ENCODE assay signal across 17 mouse cellular contexts in genomic region chr9:59694571-59695450, GRCm38 (mm10). TPM values are rescaled to one million over a fixed set of nuclear protein-coding genes. Genes with fewer than 3 reads are reported as not detected.
DNase-seq lines count a peak whose midpoint lies in the region; ATAC-seq and TF ChIP-seq lines count a peak whose summit lies in the region.
"Had no signal": no experiment of that assay in that cellular context is flagged by ENCODE, and none has a peak within 500 bp of the region (broad histone marks: within the 10 kb centered on the region; RNA-seq: fewer than 3 reads in every experiment).

No protein-coding gene starts in this region.

- no peaks in the 10 kb centered on the region for H3K79me2 ChIP-seq in liver, adult 2 months (ENCODE audit: control insufficient read depth, insufficient read depth, low read length)

- H3K9me3 ChIP-seq in liver, embryonic 12.5 days (replicated peaks) = no peaks in the 10 kb centered on the region
- no peaks in the 10 kb centered on the region for H3K9me3 ChIP-seq in limb, embryonic 12.5 days
- no peaks in the 10 kb centered on the region for H3K9me3 ChIP-seq in stomach, embryonic 16.5 days (replicated peaks; ENCODE audit: control insufficient read depth, low read length)
- H3K9me3 ChIP-seq: forebrain, embryonic 10.5 days; neural tube, embryonic 15.5 days had no signal

- H3K4me1 ChIP-seq in liver, adult 2 months (ENCODE audit: control insufficient read depth, insufficient read depth, low read length) = no peaks in the 10 kb centered on the region
- peaks cover 3% of the 10 kb centered on the region; the same call in 1 of the 2 replicates for H3K4me1 ChIP-seq in liver, embryonic 12.5 days
- H3K4me1 ChIP-seq in limb, embryonic 12.5 days (replicated peaks) = peaks cover 27% of the 10 kb centered on the region
- peaks cover 30% of the 10 kb centered on the region for H3K4me1 ChIP-seq in stomach, embryonic 16.5 days (ENCODE audit: control insufficient read depth, insufficient read depth, low read length)

- no peak overlapping the region for H3K4me3 ChIP-seq in liver, adult 2 months (ENCODE audit: insufficient read depth, low read depth, low read length)
- H3K4me3 ChIP-seq in liver, embryonic 12.5 days = no peak overlapping the region
- H3K4me3 ChIP-seq in limb, embryonic 12.5 days (replicated peaks) = no peak overlapping the region
- no peak overlapping the region for H3K4me3 ChIP-seq in stomach, embryonic 16.5 days (replicated peaks; ENCODE audit: low read length)
- H3K4me3 ChIP-seq: forebrain, embryonic 10.5 days; neural tube, embryonic 15.5 days had no signal

- 49% methylated on average over 16 of the region's 16 CpGs for whole genome bisulfite sequencing in liver, adult 2 months
- 55% methylated on average over 16 of the region's 16 CpGs for WGBS in liver, embryonic 12.5 days (ENCODE audit: insufficient replicate concordance)
- 28% methylated on average over 16 of the region's 16 CpGs for WGBS in limb, embryonic 12.5 days
- 27% methylated on average over 16 of the region's 16 CpGs for WGBS in stomach, embryonic 16.5 days

- H3K27me3 ChIP-seq in liver, adult 2 months (ENCODE audit: control insufficient read depth, insufficient read depth, low read length) = no peaks in the 10 kb centered on the region; the same call in 1 of the 2 replicates
- H3K27me3 ChIP-seq in liver, embryonic 12.5 days (replicated peaks) = peaks cover 30% of the 10 kb centered on the region
- H3K27me3 ChIP-seq in limb, embryonic 12.5 days = peaks cover 14% of the 10 kb centered on the region; the same call in 1 of the 2 replicates
- H3K27me3 ChIP-seq in stomach, embryonic 16.5 days (ENCODE audit: control insufficient read depth, insufficient read depth, low read length) = no peaks in the 10 kb centered on the region
- H3K27me3 ChIP-seq: neural tube, embryonic 15.5 days had no signal

- no peak for TF ChIP-seq POLR2A in liver, adult 2 months (IDR thresholded peaks at IDR 0.05; ENCODE audit: extremely low read depth, insufficient read depth, low read length)

- no peak overlapping the region for H3K9ac ChIP-seq in liver, adult 2 months (ENCODE audit: low read depth, low read length)
- no peak overlapping the region for H3K9ac ChIP-seq in liver, embryonic 12.5 days
- no peak overlapping the region for H3K9ac ChIP-seq in limb, embryonic 12.5 days (replicated peaks)
- H3K9ac ChIP-seq in stomach, embryonic 16.5 days (ENCODE audit: low read length) = peak overlapping the region; percentile 40; the same call in 1 of the 2 replicates
- H3K9ac ChIP-seq: liver, embryonic 14.5 days; neural tube, embryonic 15.5 days had no signal

- ATAC-seq in liver, embryonic 12.5 days = no peak
- 0 out of 2 replicates have a peak, but pooled peaks have one; percentile 6 for ATAC-seq in limb, embryonic 12.5 days (ENCODE audit: insufficient number of reproducible peaks, insufficient read depth, low FRiP score, low TSS enrichment, low read depth)
- 0 out of 2 replicates have a peak, but pooled peaks have one; percentile 10 for ATAC-seq in stomach, embryonic 16.5 days (ENCODE audit: insufficient read depth, low FRiP score)

- no peaks in the 10 kb centered on the region for H3K36me3 ChIP-seq in liver, adult 2 months (ENCODE audit: control insufficient read depth, insufficient read depth, low read length)
- no peaks in the 10 kb centered on the region for H3K36me3 ChIP-seq in liver, embryonic 12.5 days
- H3K36me3 ChIP-seq in limb, embryonic 12.5 days = no peaks in the 10 kb centered on the region
- H3K36me3 ChIP-seq in stomach, embryonic 16.5 days (ENCODE audit: control insufficient read depth, insufficient read depth, low read length) = no peaks in the 10 kb centered on the region
- H3K36me3 ChIP-seq: forebrain, embryonic 10.5 days; neural tube, embryonic 15.5 days had no signal

- TF ChIP-seq CTCF in liver, adult 2 months (IDR thresholded peaks at IDR 0.05; ENCODE audit: low read depth, low read length) = no peak

- H3K27ac ChIP-seq in liver, adult 2 months (replicated peaks; ENCODE audit: insufficient read depth, low read depth, low read length) = no peak overlapping the region
- no peak overlapping the region for H3K27ac ChIP-seq in liver, embryonic 12.5 days
- no peak overlapping the region for H3K27ac ChIP-seq in limb, embryonic 12.5 days
- H3K27ac ChIP-seq in stomach, embryonic 16.5 days (ENCODE audit: low read length) = peak overlapping the region; percentile 64
- H3K27ac ChIP-seq: forebrain, embryonic 10.5 days; liver, embryonic 14.5 days; neural tube, embryonic 15.5 days had no signal

- peak; percentile 29 for DNase-seq in liver, adult 2 months (ENCODE audit: extremely low read depth, low read depth, low spot score)
- peak; percentile 62 for DNase-seq in embryo, embryonic 9.5 days (ENCODE audit: extremely low spot score)
- DNase-seq in cerebellum, adult 18-20 months = no peak
- DNase-seq in ovary, postnatal 36 days (ENCODE audit: low spot score) = no peak
- DNase-seq in ovary, adult 18-20 months (ENCODE audit: low spot score) = no peak
- DNase-seq: cerebellum, postnatal 14 days; gastrocnemius, postnatal 10 days; kidney, adult 2 months; midbrain, embryonic 14.5 days; right cerebral cortex, postnatal 4 days had no signal

- H3K4me2 ChIP-seq in liver, embryonic 12.5 days = no peak overlapping the region
- no peak overlapping the region for H3K4me2 ChIP-seq in limb, embryonic 12.5 days
- H3K4me2 ChIP-seq in stomach, embryonic 16.5 days (ENCODE audit: low read depth, low read length) = no peak overlapping the region
- H3K4me2 ChIP-seq: neural tube, embryonic 15.5 days had no signal

RNA-seq across cellular contexts. Expression of gene Gramd2, which starts 14.9 kb away (rescaled TPM):
- total RNA-seq in liver, adult 2 months (2014; rRNA removed) = not detected in 2 replicates
- polyA plus RNA-seq in liver, adult 2 months (2012; rRNA removed) = 0.06 and 0.22 TPM in 2 replicates
- 0.04 and 0.07 TPM in 2 replicates for polyA plus RNA-seq in liver, embryonic 12.5 days (2016; fragmentation: Nextera tagmentation; extraction: Ambion mirVana)
- polyA plus RNA-seq in limb, embryonic 12.5 days (2016; fragmentation: Nextera tagmentation; extraction: Ambion mirVana) = 0.24 and 0.88 TPM in 2 replicates
- polyA plus RNA-seq in stomach, embryonic 16.5 days (2015; fragmentation: Nextera tagmentation; extraction: Ambion mirVana) = 2.2 and 3.6 TPM in 2 replicates
- total RNA-seq: heart, postnatal 25 days had no signal

RNA-seq across cellular contexts. Expression of gene Pkm, which starts 38.6 kb away (rescaled TPM):
- 23.4 and 33.4 TPM in 2 replicates for total RNA-seq in liver, adult 2 months (2014; rRNA removed)
- polyA plus RNA-seq in liver, adult 2 months (2012; rRNA removed) = 18.5 and 22.7 TPM in 2 replicates
- 439 and 489 TPM in 2 replicates for polyA plus RNA-seq in liver, embryonic 12.5 days (2016; fragmentation: Nextera tagmentation; extraction: Ambion mirVana)
- 1,583 and 1,668 TPM in 2 replicates for polyA plus RNA-seq in limb, embryonic 12.5 days (2016; fragmentation: Nextera tagmentation; extraction: Ambion mirVana)
- 1,032 and 1,108 TPM in 2 replicates for polyA plus RNA-seq in stomach, embryonic 16.5 days (2015; fragmentation: Nextera tagmentation; extraction: Ambion mirVana)

RNA-seq across cellular contexts. Expression of gene Senp8, which starts 55.7 kb away (rescaled TPM):
- total RNA-seq in liver, adult 2 months (2014; rRNA removed) = 1.6 and 2.5 TPM in 2 replicates
- 1.2 and 1.7 TPM in 2 replicates for polyA plus RNA-seq in liver, adult 2 months (2012; rRNA removed)
- 5.0 and 5.7 TPM in 2 replicates for polyA plus RNA-seq in liver, embryonic 12.5 days (2016; fragmentation: Nextera tagmentation; extraction: Ambion mirVana)
- 11.0 and 14.2 TPM in 2 replicates for polyA plus RNA-seq in limb, embryonic 12.5 days (2016; fragmentation: Nextera tagmentation; extraction: Ambion mirVana)
- 7.6 and 10.7 TPM in 2 replicates for polyA plus RNA-seq in stomach, embryonic 16.5 days (2015; fragmentation: Nextera tagmentation; extraction: Ambion mirVana)

RNA-seq across cellular contexts. Expression of gene Myo9a, which starts 55.9 kb away (rescaled TPM):
- 5.8 and 9.3 TPM in 2 replicates for total RNA-seq in liver, adult 2 months (2014; rRNA removed)
- 0.40 and 0.42 TPM in 2 replicates for polyA plus RNA-seq in liver, adult 2 months (2012; rRNA removed)
- polyA plus RNA-seq in liver, embryonic 12.5 days (2016; fragmentation: Nextera tagmentation; extraction: Ambion mirVana) = 4.9 and 5.0 TPM in 2 replicates
- 15.6 and 16.6 TPM in 2 replicates for polyA plus RNA-seq in limb, embryonic 12.5 days (2016; fragmentation: Nextera tagmentation; extraction: Ambion mirVana)
- 13.8 and 15.0 TPM in 2 replicates for polyA plus RNA-seq in stomach, embryonic 16.5 days (2015; fragmentation: Nextera tagmentation; extraction: Ambion mirVana)

Comparison
In these comparisons a context has a peak if more than half of its experiments do, and no peak if none do; other contexts are left out.
1. RNA of gene Pkm, which starts 38.6 kb away (polyA plus RNA-seq): 1,583 to 1,668 TPM in limb, embryonic 12.5 days, 1,032 to 1,108 TPM in stomach, embryonic 16.5 days and 439 to 489 TPM in liver, embryonic 12.5 days; 18.5 to 22.7 TPM in liver, adult 2 months; every median in the first group is over 10 times any median in the second.
2. DNase-seq: peak in liver, adult 2 months (single experiment) and embryo, embryonic 9.5 days (single experiment); none in cerebellum, adult 18-20 months (0 of 2), ovary, postnatal 36 days (single experiment) and ovary, adult 18-20 months (single experiment).